Mouse (Mus musculus) hindbrain, embryonic 10.5 days (tissue): ENCODE data around the gene Chtop. TPM values are rescaled to one million over a fixed set of nuclear protein-coding genes. Genes with fewer than 3 reads are reported as not detected.

ENCODE experiments used
- DNase-seq: peaks from one replicate; pipeline ENCODE4 v3.0.0-alpha.2; 2017; ENCODE audit warnings: low spot score
- H3K27ac ChIP-seq: fragments of 300-500 bp; sonication (generic); 2 replicates; pipeline ENCODE4 v1.5.1; 2016; ENCODE audit warnings: mild to moderate bottlenecking, moderate library complexity
- H3K27me3 ChIP-seq: fragments of 300-500 bp; sonication (generic); 2 replicates; pipeline ENCODE4 v1.6.1; 2016; ENCODE audit warnings: mild to moderate bottlenecking; ENCODE audit not compliant: poor library complexity, insufficient read depth, severe bottlenecking
- H3K36me3 ChIP-seq: fragments of 300-500 bp; sonication (generic); 2 replicates; pipeline ENCODE4 v1.6.1; 2016; ENCODE audit warnings: mild to moderate bottlenecking, moderate library complexity
- H3K4me1 ChIP-seq: fragments of 300-500 bp; sonication (generic); replicated peaks from 2 replicates; pipeline ENCODE4 v1.6.1; 2016; ENCODE audit warnings: mild to moderate bottlenecking
- H3K4me3 ChIP-seq: fragments of 300-500 bp; sonication (generic); 2 replicates; pipeline ENCODE4 v1.5.1; 2016; ENCODE audit warnings: mild to moderate bottlenecking, moderate library complexity
- H3K9me3 ChIP-seq: fragments of 300-500 bp; sonication (generic); 2 replicates; pipeline ENCODE4 v1.6.1; 2016; ENCODE audit warnings: mild to moderate bottlenecking, moderate library complexity
- WGBS: fragments of 180-500 bp; shearing (Covaris S2); methylation state at CpG from one replicate; pipeline ENCODE4 v1.1.7; 2016; 5-methylcytosine and 5-hydroxymethylcytosine counted together
- polyA plus RNA-seq: library from polyadenylated mRNA; unstranded; fragments of >200 nt; fragmentation: Nextera tagmentation; extraction: Ambion mirVana; gene quantifications from 2 replicates; pipeline ENCODE4 v1.2.1, GENCODE M21; 2016

Chtop gene
- polyA plus RNA-seq, 1 experiment from 2014 or later: 174 TPM

DNA sequence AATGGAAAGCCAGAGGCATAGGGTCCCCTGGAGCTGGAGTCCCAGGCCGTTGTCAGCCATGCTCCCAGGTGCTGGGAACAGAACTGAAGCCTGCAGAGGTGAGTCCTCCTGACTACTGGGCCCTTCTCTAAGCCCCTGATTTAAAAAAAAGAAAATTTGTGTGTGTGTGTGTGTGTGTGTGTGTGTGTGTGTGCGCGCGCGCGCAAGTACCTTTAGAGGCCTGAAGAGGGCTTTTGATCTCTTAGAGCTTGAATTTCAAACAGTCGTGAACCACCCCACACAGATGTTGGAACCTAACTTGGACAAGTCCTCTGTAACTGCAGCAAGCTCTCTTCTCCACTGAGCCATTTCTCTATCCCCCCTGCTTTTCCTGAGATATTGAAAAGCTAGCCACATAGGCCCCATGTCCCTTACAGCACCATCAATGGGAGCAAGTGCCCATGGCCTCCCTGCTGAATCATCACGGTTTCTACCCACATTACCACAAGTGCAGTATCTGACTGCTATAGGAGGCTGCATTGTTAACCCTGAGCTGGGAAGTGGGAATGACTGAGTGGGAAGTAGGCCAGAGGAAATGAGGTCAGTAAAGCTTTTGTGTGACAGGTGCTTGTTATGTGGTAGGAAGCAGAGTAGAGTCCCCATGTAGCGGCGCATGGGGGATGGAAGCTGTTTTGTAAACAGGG lies 41.5 kb downstream of the Chtop start:
- WGBS: 92% methylated on average over 10 of the region's 10 CpGs
- H3K27me3 ChIP-seq: peaks cover 52% of the 10 kb centered on the region

DNA sequence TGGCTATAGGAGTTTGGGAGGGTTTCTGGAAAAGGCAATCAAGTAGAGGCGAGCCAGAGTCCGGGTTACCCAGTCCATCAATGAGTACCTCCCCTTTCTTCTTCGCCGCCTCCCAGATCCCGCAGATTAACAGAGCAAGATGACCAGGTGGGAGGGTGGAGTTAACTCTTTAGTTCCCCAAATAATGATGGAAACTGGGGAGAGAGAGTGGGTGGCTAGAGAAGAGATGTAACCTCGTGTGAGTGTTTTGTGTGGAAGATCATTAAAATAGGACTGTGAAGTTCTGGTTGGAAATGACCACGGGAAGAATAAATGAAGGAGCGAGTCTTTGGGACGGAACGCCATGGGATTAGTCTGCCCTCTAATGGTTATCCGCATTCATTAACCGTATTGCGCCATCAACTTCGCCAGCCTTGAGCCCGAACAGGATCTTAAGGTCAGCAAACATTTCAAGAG lies 43.0 kb downstream of the Chtop start:
- WGBS: under 1% methylated on average over 15 of the region's 15 CpGs
- peak; percentile 67 for DNase-seq
- H3K4me3 ChIP-seq: peak overlapping the region; percentile 57
- H3K27ac ChIP-seq: 0 out of 2 replicates have a peak overlapping the region, but pooled peaks have one; percentile 59
- H3K4me1 ChIP-seq: peaks cover 19% of the 10 kb centered on the region
- H3K27me3 ChIP-seq: peaks cover 66% of the 10 kb centered on the region
- no peaks in the 10 kb centered on the region for H3K9me3 ChIP-seq
- no peaks in the 10 kb centered on the region for H3K36me3 ChIP-seq

More for the DNA sequence above, 41.5 kb downstream of the Chtop start:
- Histone ChIP-seq H3K36me3 (no peaks in the 10 kb centered on the region), H3K9me3 (no peaks in the 10 kb centered on the region), H3K4me1 (peaks cover 19% of the 10 kb centered on the region), H3K27ac (no peak overlapping the region), H3K4me3 (no peak overlapping the region)
- DNase-seq: no peak

GRCm38 (mm10) chr3:90465686-90466310 lies 43.5 kb downstream of the Chtop start, which contains the start of gene Npr1:
Gene Npr1 (minus strand): TSS chr3:90465866.
- peaks cover 19% of the 10 kb centered on the region for H3K4me1 ChIP-seq
- peaks cover 71% of the 10 kb centered on the region for H3K27me3 ChIP-seq
- H3K36me3 ChIP-seq: no peaks in the 10 kb centered on the region
- H3K9me3 ChIP-seq: no peaks in the 10 kb centered on the region
- peak within 1 kb of the TSS; percentile 59 for H3K27ac ChIP-seq
- peak within 1 kb of the TSS; percentile 57 for H3K4me3 ChIP-seq
- under 1% methylated on average over 48 of the region's 49 CpGs for WGBS
- DNase-seq: no peak

DNA sequence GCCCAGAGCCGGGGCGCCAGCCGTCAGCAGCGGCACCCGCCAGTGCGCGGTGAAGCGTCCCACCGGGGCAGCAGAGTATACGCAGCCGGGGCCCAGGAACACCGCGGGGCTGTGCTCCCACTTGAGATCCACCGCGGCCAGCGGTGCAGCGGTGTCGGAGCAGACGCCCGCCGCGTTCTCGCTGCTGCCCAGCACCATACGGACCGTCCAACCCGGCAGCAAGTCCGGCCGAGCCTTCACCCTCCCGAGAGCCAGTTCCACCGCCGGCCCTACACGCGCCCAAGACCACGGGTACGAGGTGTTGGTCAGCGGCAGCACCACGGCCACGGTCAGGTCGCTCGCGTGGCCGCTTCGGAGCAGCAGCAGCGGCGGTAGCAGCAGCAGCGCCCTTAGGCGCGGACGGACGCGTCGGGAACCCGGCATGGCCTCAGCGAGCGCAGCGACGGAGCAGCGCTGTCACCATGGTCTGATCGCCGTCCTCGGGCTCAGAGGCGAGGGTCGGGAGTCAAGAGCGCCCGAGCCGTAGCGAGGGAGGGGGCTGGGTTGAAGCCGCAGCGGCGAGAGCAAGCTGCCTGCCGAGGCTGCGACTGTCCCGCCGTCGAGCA lies 44.1 kb downstream of the Chtop start:
- no peaks in the 10 kb centered on the region for H3K36me3 ChIP-seq
- no peaks in the 10 kb centered on the region for H3K9me3 ChIP-seq
- peaks cover 19% of the 10 kb centered on the region for H3K4me1 ChIP-seq
- H3K27ac ChIP-seq: peak overlapping the region; percentile 59
- peak; percentile 58 for DNase-seq
- WGBS: 1% methylated on average over 75 of the region's 75 CpGs
- H3K27me3 ChIP-seq: peaks cover 76% of the 10 kb centered on the region
- H3K4me3 ChIP-seq: peak overlapping the region; percentile 57

DNA sequence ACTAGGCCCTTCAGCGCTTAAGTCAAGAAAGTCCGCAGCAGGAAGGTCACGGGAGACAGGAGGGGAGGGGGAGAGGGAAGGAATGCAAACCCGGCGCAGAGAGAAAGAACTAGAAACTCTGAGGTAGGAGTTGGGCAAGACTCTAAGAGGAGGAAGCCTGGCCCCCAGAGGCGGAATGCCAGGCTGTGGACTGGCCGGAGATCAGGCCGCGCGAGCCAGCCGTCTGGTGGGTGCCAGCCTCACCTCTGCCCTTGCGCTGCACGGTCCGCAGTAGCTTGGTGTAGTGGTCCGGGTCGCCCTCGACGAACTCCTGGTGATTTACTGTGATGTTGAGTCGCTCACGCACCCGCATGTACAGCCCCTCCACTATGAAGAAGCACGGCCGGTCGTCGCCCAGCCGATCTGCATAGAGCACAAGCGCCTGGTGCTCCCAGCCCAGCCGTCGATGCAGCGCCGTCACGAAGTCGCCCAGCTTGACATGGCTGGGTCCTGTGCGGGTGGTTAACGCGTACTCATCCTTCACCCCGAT lies 44.7 kb downstream of the Chtop start:
- Histone ChIP-seq H3K27ac (peak overlapping the region; percentile 1; the same call in 1 of the 2 replicates), H3K4me3 (peak overlapping the region; percentile 57), H3K27me3 (peaks cover 76% of the 10 kb centered on the region), H3K36me3 (no peaks in the 10 kb centered on the region), H3K9me3 (no peaks in the 10 kb centered on the region), H3K4me1 (peaks cover 19% of the 10 kb centered on the region)
- WGBS: 8% methylated on average over 37 of the region's 37 CpGs
- DNase-seq: peak; percentile 24

- H3K27ac ChIP-seq: no peak overlapping the region
- H3K9me3 ChIP-seq: no peaks in the 10 kb centered on the region
- peaks cover 19% of the 10 kb centered on the region for H3K4me1 ChIP-seq
- no peak overlapping the region for H3K4me3 ChIP-seq
- WGBS: 32% methylated on average over 7 of the region's 7 CpGs
- peaks cover 66% of the 10 kb centered on the region for H3K27me3 ChIP-seq
- H3K36me3 ChIP-seq: no peaks in the 10 kb centered on the region
- no peak for DNase-seq
Observed at GRCm38 (mm10) chr3:90462579-90462978, 46.7 kb downstream of the Chtop start.

DNA sequence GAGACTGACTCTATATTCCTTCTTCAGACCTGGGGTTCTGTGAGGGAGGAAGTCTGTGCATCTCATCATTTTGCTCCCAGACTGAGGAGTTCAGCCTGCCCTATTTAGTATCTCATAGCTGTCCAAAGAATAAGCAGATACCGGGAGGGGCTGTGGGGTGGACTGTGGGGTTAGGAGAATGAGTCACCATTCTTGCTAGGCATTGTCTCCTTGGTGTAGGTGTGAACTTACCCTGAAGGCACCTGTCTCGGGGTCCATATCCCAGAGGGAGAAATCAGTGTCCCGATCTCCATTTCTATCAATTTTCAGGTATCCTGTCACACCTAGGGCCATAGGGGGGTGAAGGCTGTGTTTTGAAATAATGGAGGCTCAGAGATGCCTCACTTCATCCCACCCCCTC lies 47.4 kb downstream of the Chtop start:
- peaks cover 19% of the 10 kb centered on the region for H3K4me1 ChIP-seq
- WGBS: 91% methylated on average over 3 of the region's 3 CpGs
- peaks cover 64% of the 10 kb centered on the region for H3K27me3 ChIP-seq
- no peak for DNase-seq
- H3K4me3 ChIP-seq: no peak overlapping the region
- no peak overlapping the region for H3K27ac ChIP-seq
- H3K9me3 ChIP-seq: no peaks in the 10 kb centered on the region
- no peaks in the 10 kb centered on the region for H3K36me3 ChIP-seq

- Histone ChIP-seq H3K27me3 (peaks cover 50% of the 10 kb centered on the region), H3K4me1 (peaks cover 9% of the 10 kb centered on the region), H3K9me3 (no peaks in the 10 kb centered on the region), H3K27ac (no peak overlapping the region), H3K36me3 (no peaks in the 10 kb centered on the region), H3K4me3 (no peak overlapping the region)
- no peak for DNase-seq
- WGBS: 81% methylated on average over 5 of the region's 5 CpGs
Observed at GRCm38 (mm10) chr3:90460315-90460714, 49.0 kb downstream of the Chtop start.

DNA sequence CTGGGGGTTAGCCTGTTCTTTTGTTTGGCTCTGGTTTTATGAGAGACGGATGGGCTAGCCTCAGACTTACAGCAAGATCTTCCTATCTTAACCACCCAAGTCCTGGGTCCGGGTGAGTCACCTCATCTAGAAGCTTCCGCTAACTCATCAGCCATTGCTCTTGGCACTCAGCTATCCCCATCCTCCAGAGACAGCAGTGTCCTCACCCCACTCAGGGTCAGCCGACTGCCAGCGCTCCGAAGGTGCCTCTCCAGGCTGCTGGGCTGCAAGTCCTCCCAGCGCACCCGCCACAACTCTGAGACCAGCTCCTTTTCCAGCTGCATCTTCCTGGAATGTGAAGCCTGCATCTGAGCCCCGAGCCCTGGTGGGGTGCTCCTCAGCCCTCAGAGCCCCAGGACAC lies 49.6 kb downstream of the Chtop start:
- Histone ChIP-seq H3K27ac (no peak overlapping the region), H3K4me1 (peaks cover 3% of the 10 kb centered on the region), H3K4me3 (no peak overlapping the region), H3K9me3 (no peaks in the 10 kb centered on the region), H3K36me3 (no peaks in the 10 kb centered on the region), H3K27me3 (peaks cover 44% of the 10 kb centered on the region)
- 78% methylated on average over 9 of the region's 9 CpGs for WGBS
- no peak for DNase-seq

- 87% methylated on average over 14 of the region's 14 CpGs for WGBS
- Histone ChIP-seq H3K4me3 (no peak overlapping the region), H3K9me3 (no peaks in the 10 kb centered on the region), H3K27me3 (no peaks in the 10 kb centered on the region), H3K36me3 (no peaks in the 10 kb centered on the region), H3K27ac (no peak overlapping the region), H3K4me1 (peaks cover 12% of the 10 kb centered on the region; the same call in 1 of the 2 replicates)
- DNase-seq: no peak
Observed at GRCm38 (mm10) chr3:90454931-90455330, 54.4 kb downstream of the Chtop start.

DNA sequence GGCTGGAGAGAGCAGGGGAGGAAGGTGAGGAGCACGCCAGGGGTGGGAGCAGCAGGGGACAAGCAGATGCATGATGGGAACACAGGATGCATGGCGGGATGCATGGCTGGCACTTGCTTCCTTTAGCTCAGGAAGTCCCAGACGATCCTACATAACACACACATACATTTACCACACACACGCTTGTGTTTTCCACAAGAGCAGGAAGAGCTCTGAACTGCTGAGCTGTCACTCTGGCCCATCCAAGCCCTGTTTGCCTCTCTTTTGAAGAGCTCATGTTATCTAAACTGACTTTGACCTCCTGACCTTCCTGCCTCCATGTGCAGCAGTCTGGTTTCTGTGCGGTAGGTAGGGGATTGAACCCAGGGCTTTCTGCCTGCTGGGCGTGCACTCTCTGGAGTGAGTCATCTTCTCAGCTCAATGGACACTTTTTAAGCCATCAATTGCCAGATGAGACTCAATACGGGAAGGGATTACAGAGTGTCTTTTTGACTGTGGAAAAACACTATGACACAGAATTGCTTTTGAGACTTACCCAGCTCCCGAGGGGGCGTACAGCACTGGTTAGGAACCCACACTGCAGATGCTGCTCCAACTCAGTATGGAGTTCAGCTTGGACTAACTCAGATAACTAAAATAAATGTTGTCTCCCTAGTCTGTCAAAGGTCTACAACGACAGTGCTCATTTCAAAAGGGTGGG lies 57.8 kb downstream of the Chtop start:
- H3K4me3 ChIP-seq: peak overlapping the region; percentile 25; the same call in 1 of the 2 replicates
- no peaks in the 10 kb centered on the region for H3K27me3 ChIP-seq
- H3K36me3 ChIP-seq: no peaks in the 10 kb centered on the region
- no peak overlapping the region; the same call in 1 of the 2 replicates for H3K27ac ChIP-seq
- peaks cover 27% of the 10 kb centered on the region for H3K4me1 ChIP-seq
- no peak for DNase-seq
- 57% methylated on average over 10 of the region's 10 CpGs for WGBS
- no peaks in the 10 kb centered on the region for H3K9me3 ChIP-seq

- DNase-seq: no peak
- no peaks in the 10 kb centered on the region for H3K27me3 ChIP-seq
- H3K27ac ChIP-seq: no peak overlapping the region; the same call in 1 of the 2 replicates
- H3K4me1 ChIP-seq: peaks cover 34% of the 10 kb centered on the region
- H3K36me3 ChIP-seq: no peaks in the 10 kb centered on the region
- peak overlapping the region; percentile 25; the same call in 1 of the 2 replicates for H3K4me3 ChIP-seq
- WGBS: 35% methylated on average over 12 of the region's 12 CpGs
- H3K9me3 ChIP-seq: no peaks in the 10 kb centered on the region
Observed at GRCm38 (mm10) chr3:90450874-90451273, 58.4 kb downstream of the Chtop start.
